Mouse (Mus musculus) neural tube, embryonic 15.5 days (tissue): ENCODE data around the gene C530008M17Rik. TPM values are rescaled to one million over a fixed set of nuclear protein-coding genes. Genes with fewer than 3 reads are reported as not detected.

Experiments used
- ATAC-seq: fragments of 200-750 bp; cut with Nextera tagmentation; 2 replicates; pipeline ENCODE4 v1.8.0; 2017; ENCODE audit warnings: mild to moderate bottlenecking, moderate TSS enrichment, moderate library complexity; ENCODE audit not compliant: low FRiP score
- H3K27ac ChIP-seq: fragments of 300-500 bp; sonication (generic); replicated peaks from 2 replicates; pipeline ENCODE4 v1.5.1; 2015; ENCODE audit warnings: mild to moderate bottlenecking, inconsistent platforms
- H3K27me3 ChIP-seq: fragments of 300-500 bp; sonication (generic); replicated peaks from 2 replicates; pipeline ENCODE4 v1.6.1; 2015; ENCODE audit warnings: inconsistent platforms
- H3K36me3 ChIP-seq: fragments of 300-500 bp; sonication (generic); 2 replicates; pipeline ENCODE4 v1.6.1; 2015; ENCODE audit warnings: inconsistent platforms
- H3K4me1 ChIP-seq: fragments of 300-500 bp; sonication (generic); 2 replicates; pipeline ENCODE4 v1.6.1; 2015; ENCODE audit warnings: inconsistent platforms
- H3K4me2 ChIP-seq: fragments of 300-500 bp; sonication (generic); 2 replicates; pipeline ENCODE4 v1.6.1; 2015; ENCODE audit warnings: inconsistent platforms, mild to moderate bottlenecking, moderate library complexity
- H3K4me3 ChIP-seq: fragments of 300-500 bp; sonication (generic); replicated peaks from 2 replicates; pipeline ENCODE4 v1.5.1; 2015; ENCODE audit warnings: mild to moderate bottlenecking, inconsistent platforms
- H3K9ac ChIP-seq: fragments of 300-500 bp; sonication (generic); replicated peaks from 2 replicates; pipeline ENCODE4 v1.6.1; 2015; ENCODE audit warnings: mild to moderate bottlenecking, inconsistent platforms
- H3K9me3 ChIP-seq: fragments of 300-500 bp; sonication (generic); replicated peaks from 2 replicates; pipeline ENCODE4 v1.6.1; 2016; ENCODE audit warnings: inconsistent platforms
- whole genome bisulfite sequencing: fragments of 180-500 bp; shearing (Covaris S2); methylation state at CpG from one replicate; pipeline ENCODE4 v1.1.7; 2015; ENCODE audit warnings: mixed read lengths; 5-methylcytosine and 5-hydroxymethylcytosine counted together
- polyA plus RNA-seq: library from polyadenylated mRNA; unstranded; fragments of >200 nt; fragmentation: Nextera tagmentation; extraction: Ambion mirVana; gene quantifications from 2 replicates; pipeline ENCODE4 v1.2.1, GENCODE M21; 2015

Gene C530008M17Rik
- polyA plus RNA-seq, 1 experiment from 2014 or later: 57.1 TPM

DNA sequence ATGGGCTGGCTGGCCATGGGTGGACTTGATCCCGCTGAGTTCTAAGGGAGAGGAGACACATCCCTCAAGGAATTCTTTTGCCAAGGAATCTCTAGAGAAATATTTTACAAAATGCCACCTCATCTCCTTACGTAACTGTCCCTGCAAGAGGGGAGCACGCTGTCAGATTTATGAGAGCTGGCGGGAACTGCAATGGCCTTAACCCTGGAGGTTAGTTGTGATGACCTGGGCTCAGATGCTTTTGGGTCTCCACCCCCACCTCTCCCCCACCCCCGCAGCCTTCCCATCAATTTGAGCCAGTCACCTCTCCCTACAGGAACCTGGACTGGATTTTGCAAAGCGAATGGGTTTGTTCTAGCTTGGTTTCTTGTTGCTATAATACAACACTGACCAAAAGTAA, 190.8 kb downstream of the C530008M17Rik start:
- no peak for ATAC-seq
- Histone ChIP-seq H3K4me3 (no peak overlapping the region), H3K9me3 (no peaks in the 10 kb centered on the region), H3K9ac (no peak overlapping the region), H3K4me2 (no peak overlapping the region), H3K36me3 (peaks cover 4% of the 10 kb centered on the region; the same call in 1 of the 2 replicates), H3K27me3 (no peaks in the 10 kb centered on the region), H3K4me1 (peaks cover 20% of the 10 kb centered on the region), H3K27ac (no peak overlapping the region)
- 83% methylated on average over 6 of the region's 6 CpGs for WGBS

- WGBS: 84% methylated on average over 4 of the region's 4 CpGs
- Histone ChIP-seq H3K4me2 (no peak overlapping the region), H3K9ac (no peak overlapping the region), H3K4me1 (peaks cover 2% of the 10 kb centered on the region; the same call in 1 of the 2 replicates), H3K9me3 (no peaks in the 10 kb centered on the region), H3K27ac (no peak overlapping the region), H3K36me3 (peaks cover 8% of the 10 kb centered on the region; the same call in 1 of the 2 replicates), H3K27me3 (no peaks in the 10 kb centered on the region), H3K4me3 (no peak overlapping the region)
- no peak for ATAC-seq
Observed at GRCm38 (mm10) chr5:76851316-76851715, 195.0 kb downstream of the C530008M17Rik start.

GRCm38 (mm10) chr5:76853549-76853948, 197.2 kb downstream of the C530008M17Rik start:
- Histone ChIP-seq H3K9me3 (no peaks in the 10 kb centered on the region), H3K27ac (no peak overlapping the region), H3K4me3 (no peak overlapping the region), H3K4me2 (no peak overlapping the region), H3K27me3 (peaks cover 7% of the 10 kb centered on the region; the same call in 1 of the 2 replicates), H3K4me1 (peaks cover 10% of the 10 kb centered on the region; the same call in 1 of the 2 replicates), H3K9ac (no peak overlapping the region), H3K36me3 (peaks cover 24% of the 10 kb centered on the region)
- 14% methylated on average over 10 of the region's 10 CpGs for WGBS
- peak; percentile 87 for ATAC-seq

GRCm38 (mm10) chr5:76855829-76856600, 199.7 kb downstream of the C530008M17Rik start:
- Histone ChIP-seq H3K4me1 (peaks cover 10% of the 10 kb centered on the region; the same call in 1 of the 2 replicates), H3K9ac (no peak overlapping the region), H3K4me3 (0 out of 2 replicates have a peak overlapping the region, but pooled peaks have one; percentile 23), H3K4me2 (peak overlapping the region; percentile 51), H3K36me3 (peaks cover 39% of the 10 kb centered on the region), H3K27ac (no peak overlapping the region), H3K9me3 (no peaks in the 10 kb centered on the region), H3K27me3 (peaks cover 7% of the 10 kb centered on the region; the same call in 1 of the 2 replicates)
- WGBS: 27% methylated on average over 25 of the region's 25 CpGs
- ATAC-seq: no peak

DNA sequence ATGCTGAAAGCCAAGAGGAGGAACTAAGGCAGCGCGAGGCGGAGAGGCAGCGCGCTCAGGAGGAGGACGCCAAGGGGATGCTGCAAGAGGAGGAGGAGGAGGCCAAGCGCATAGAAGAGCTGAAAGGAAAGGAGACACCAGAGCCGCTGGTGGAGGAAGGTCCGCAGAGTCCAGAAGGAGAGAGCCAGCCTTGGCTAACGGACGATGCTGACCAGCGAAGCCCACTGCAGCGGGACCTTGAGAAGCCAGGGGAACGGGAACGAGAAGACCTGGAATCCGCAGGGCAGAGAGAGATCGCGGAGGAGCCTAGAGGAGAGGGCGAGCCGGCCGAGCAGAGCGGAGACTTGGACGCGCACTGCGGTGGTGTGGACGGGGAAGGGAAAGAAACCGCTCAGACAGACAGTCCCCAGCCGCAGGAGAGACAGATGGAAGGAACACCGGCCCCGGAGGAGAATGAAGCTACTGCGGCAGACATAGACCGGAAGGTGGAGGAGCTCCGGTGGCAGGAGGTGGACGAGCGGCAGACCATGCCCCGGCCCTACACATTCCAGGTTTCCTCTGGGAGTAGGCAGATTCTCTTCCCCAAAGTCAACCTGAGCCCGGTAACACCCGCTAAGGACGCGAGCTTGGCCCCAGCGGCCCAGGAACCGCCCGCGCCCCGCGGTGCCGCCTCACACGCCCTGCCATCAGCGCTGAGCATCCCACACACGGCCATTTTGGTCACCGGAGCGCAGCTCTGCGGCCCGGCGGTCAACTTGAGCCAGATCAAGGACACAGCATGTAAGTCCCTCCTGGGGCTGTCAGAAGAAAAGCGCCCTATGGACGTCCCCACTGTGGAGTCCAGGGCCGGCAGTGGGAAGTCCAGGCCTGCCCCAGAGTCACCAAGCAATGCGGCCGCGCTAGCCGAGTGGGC, 201.0 kb downstream of the C530008M17Rik start:
- 0 out of 2 replicates have a peak overlapping the region, but pooled peaks have one; percentile 14 for H3K9ac ChIP-seq
- ATAC-seq: no peak
- WGBS: 33% methylated on average over 62 of the region's 62 CpGs

DNA sequence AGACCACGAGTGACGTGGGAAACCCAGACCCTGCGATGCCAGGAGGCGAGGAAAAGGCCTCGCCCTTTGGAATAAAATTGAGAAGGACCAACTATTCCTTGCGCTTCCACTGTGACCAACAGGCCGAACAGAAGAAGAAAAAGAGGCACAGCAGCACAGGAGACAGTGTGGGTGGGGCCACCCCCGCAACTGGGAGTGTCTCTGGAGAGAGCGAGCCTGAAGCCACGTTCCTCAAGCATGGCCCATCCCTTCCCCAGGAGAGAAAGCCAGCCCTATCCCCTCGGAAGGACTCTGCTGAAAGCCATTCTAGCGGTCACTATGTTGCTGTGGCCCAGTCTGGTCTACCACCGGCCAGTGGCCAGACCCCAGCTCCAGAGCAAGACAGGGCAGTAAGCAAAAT, 202.1 kb downstream of the C530008M17Rik start:
- no peak overlapping the region for H3K27ac ChIP-seq
- WGBS: 83% methylated on average over 13 of the region's 13 CpGs

More for the DNA sequence above, 201.0 kb downstream of the C530008M17Rik start:
- Histone ChIP-seq H3K36me3 (peaks cover 36% of the 10 kb centered on the region), H3K4me3 (peak overlapping the region; percentile 23), H3K4me1 (peaks cover 10% of the 10 kb centered on the region; the same call in 1 of the 2 replicates), H3K9me3 (no peaks in the 10 kb centered on the region), H3K4me2 (peak overlapping the region; percentile 51), H3K27ac (no peak overlapping the region), H3K27me3 (peaks cover 7% of the 10 kb centered on the region; the same call in 1 of the 2 replicates)

DNA sequence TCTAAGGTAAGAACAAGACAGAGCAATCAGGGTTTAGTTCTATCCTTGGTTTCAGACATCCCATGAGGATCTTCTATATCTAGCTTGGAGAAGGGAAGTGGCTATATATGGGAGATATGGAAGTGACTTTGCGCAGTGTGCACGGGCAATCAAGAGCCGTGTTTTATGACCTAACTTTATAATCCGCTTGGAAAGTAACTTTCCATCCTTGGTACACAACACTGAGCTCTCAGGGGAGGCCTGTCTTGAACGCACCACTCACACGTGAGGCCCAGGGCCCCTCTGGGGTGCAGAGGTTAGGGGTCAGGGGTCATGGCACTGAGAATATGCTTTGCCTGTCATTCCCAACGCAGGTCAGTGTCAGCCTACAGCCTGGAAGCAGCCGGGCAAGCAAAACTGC, 210.5 kb downstream of the C530008M17Rik start:
- Histone ChIP-seq H3K36me3 (peaks cover 44% of the 10 kb centered on the region), H3K9me3 (no peaks in the 10 kb centered on the region), H3K27me3 (no peaks in the 10 kb centered on the region), H3K4me2 (no peak overlapping the region), H3K4me3 (no peak overlapping the region), H3K4me1 (peaks cover 4% of the 10 kb centered on the region; the same call in 1 of the 2 replicates), H3K9ac (no peak overlapping the region), H3K27ac (no peak overlapping the region)
- ATAC-seq: no peak
- whole genome bisulfite sequencing: 82% methylated on average over 8 of the region's 8 CpGs

More for the DNA sequence above, 202.1 kb downstream of the C530008M17Rik start:
- Histone ChIP-seq H3K36me3 (peaks cover 32% of the 10 kb centered on the region), H3K4me1 (peaks cover 10% of the 10 kb centered on the region; the same call in 1 of the 2 replicates), H3K4me2 (0 out of 2 replicates have a peak overlapping the region, but pooled peaks have one; percentile 51), H3K9me3 (no peaks in the 10 kb centered on the region), H3K4me3 (no peak overlapping the region), H3K27me3 (peaks cover 7% of the 10 kb centered on the region; the same call in 1 of the 2 replicates), H3K9ac (no peak overlapping the region)
- ATAC-seq: no peak

- Histone ChIP-seq H3K4me1 (peaks cover 4% of the 10 kb centered on the region; the same call in 1 of the 2 replicates), H3K27me3 (no peaks in the 10 kb centered on the region), H3K9me3 (no peaks in the 10 kb centered on the region), H3K27ac (no peak overlapping the region), H3K36me3 (peaks cover 51% of the 10 kb centered on the region), H3K9ac (no peak overlapping the region), H3K4me3 (peak overlapping the region; percentile 25), H3K4me2 (peak overlapping the region; percentile 53)
- ATAC-seq: peak; percentile 86
- WGBS: 29% methylated on average over 16 of the region's 16 CpGs
Observed at GRCm38 (mm10) chr5:76868693-76869286, 212.5 kb downstream of the C530008M17Rik start.

- H3K36me3 ChIP-seq: peaks cover 56% of the 10 kb centered on the region
- H3K4me3 ChIP-seq: peak overlapping the region; percentile 25; the same call in 1 of the 2 replicates
Observed at GRCm38 (mm10) chr5:76869553-76869952, 213.2 kb downstream of the C530008M17Rik start.

GRCm38 (mm10) chr5:76876106-76876758, 219.9 kb downstream of the C530008M17Rik start:
- ATAC-seq: no peak
- H3K27ac ChIP-seq: no peak overlapping the region
- no peak overlapping the region for H3K4me3 ChIP-seq
- H3K9ac ChIP-seq: no peak overlapping the region
- peaks cover 39% of the 10 kb centered on the region for H3K36me3 ChIP-seq
- 92% methylated on average over 25 of the region's 25 CpGs for WGBS
- H3K9me3 ChIP-seq: no peaks in the 10 kb centered on the region
- H3K4me1 ChIP-seq: no peaks in the 10 kb centered on the region
- H3K4me2 ChIP-seq: no peak overlapping the region
- H3K27me3 ChIP-seq: no peaks in the 10 kb centered on the region

More at GRCm38 (mm10) chr5:76869553-76869952, 213.2 kb downstream of the C530008M17Rik start:
- H3K4me1 ChIP-seq: peaks cover 4% of the 10 kb centered on the region; the same call in 1 of the 2 replicates
- no peaks in the 10 kb centered on the region for H3K9me3 ChIP-seq
- 63% methylated on average over 6 of the region's 6 CpGs for WGBS
- H3K27me3 ChIP-seq: no peaks in the 10 kb centered on the region
- H3K9ac ChIP-seq: no peak overlapping the region
- peak overlapping the region; percentile 53 for H3K4me2 ChIP-seq
- ATAC-seq: no peak
- H3K27ac ChIP-seq: no peak overlapping the region
